Mouse (Mus musculus) liver, embryonic 14.5 days (tissue): Measurements from ENCODE around the gene Siglecf.

Experiments
- CTCF ChIP-seq: IDR thresholded peaks from 2 replicates; pipeline ENCODE4 v1.5.1; 2016; ENCODE audit warnings: antibody characterized with exemption, low read depth, control low read depth
- EP300 ChIP-seq: IDR thresholded peaks from 2 replicates; pipeline ENCODE4 v1.6.1; 2016; ENCODE audit warnings: antibody characterized with exemption, low read depth

DNA sequence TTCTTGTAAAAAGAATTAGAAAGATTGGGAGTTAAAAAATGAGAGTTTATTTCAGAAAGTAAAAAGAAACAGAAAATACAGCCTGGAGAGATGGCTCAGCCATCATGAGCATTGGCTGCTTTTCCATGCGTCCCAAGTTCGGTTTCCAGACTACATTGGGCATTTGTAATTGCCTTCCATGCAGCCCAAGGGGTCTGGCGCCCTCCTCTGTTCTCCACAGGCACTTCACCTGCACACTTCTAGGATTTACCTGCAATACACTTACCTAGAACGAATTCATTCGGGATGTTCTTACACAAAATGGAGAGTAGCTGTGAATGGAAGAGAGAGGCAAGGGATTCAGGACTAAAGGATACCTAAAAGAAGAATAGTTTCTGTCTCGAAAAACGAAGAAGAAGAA is 17.9 kb upstream of the Siglecf start:
- TF ChIP-seq CTCF = peak; percentile 57
- no peak for TF ChIP-seq EP300
